Mouse (Mus musculus) right cerebral cortex, adult 2 months (tissue): ENCODE results near the gene Gm49354.
"Not testable (repeated sequence)": the region's sequence is repeated elsewhere in the genome, so short reads cannot be mapped to it uniquely, and the experiment has no call there.

Experiments used
- DNase-seq, 2 experiments: peaks; one replicate each; pipeline ENCODE4 v3.0.0; 2021 to 2022; ENCODE audit warnings: low spot score in 2 of 2

Gm49354 gene

GRCm38 (mm10) chr13:59768531-59768930 is 13.5 kb downstream of the Gm49354 start:
- DNase-seq = no peak

- no peak for DNase-seq
Observed at GRCm38 (mm10) chr13:59766786-59767515, 15.1 kb downstream of the Gm49354 start.

DNA sequence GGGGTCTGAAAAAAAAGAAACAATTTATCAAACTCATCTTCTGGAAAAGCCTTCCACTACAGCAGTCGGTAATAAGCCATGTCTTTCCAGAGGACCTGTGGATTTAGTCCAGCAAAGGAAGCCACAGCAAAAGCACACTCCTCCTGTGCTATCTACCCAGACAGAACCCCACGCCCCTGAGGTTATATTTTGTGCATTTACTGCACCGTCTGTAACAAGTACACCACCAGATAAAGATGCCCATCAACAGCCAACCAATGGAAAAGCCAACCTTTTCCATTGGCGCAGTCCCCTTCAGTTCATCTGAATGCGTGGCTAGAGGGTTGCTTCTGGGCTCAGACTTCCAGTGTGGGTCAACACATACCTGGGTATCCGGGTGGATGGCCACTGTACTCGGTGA is 19.3 kb downstream of the Gm49354 start:
- DNase-seq = no peak

DNA sequence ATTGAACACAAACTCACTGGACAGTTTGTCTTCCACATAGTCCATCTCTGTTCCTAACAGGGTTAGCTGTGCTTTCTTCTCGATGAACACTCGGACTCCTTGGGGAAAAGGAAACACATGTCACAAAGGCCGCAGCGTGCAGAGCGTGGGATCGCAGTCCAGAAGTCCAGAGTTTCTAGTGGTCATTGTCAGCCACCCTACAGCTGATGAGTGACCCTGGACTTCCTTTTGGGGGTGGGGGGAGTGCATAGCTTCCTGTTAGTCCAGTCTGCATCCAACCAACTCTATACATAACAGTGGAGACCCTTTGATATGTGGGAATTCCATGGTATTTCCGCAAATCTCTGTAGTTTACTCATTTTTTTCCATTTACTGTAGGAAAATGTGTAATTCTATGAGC is 25.1 kb downstream of the Gm49354 start:
- no peak for DNase-seq

GRCm38 (mm10) chr13:59750310-59750709 is 31.7 kb downstream of the Gm49354 start:
- DNase-seq = no peak

DNA sequence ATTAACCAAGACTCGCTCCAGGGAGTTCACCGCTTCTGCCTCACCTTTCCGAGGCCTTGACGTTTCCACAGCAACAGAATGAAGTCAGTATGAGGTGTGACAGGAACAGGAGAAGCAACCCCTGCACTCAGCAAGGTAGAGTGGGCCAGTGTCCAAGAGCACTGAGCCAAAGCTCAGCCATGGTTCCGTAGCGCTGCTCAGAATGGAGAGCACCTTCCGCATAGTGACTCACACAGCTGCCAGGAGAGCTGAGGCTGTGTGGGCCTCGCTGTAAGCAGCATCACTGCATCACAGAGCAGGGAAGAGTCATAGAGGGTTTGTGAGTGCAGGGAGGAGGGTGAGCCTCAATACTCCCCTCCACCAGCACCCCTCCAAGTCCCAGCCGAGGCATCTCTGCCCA is 35.3 kb downstream of the Gm49354 start, which contains the start of gene 1700014D04Rik:
Gene 1700014D04Rik, minus strand, starts transcription at position 42 of the 400 bp plus-strand sequence.
- peak; percentile 72 to 75 for DNase-seq

GRCm38 (mm10) chr13:59746164-59746563 is 35.9 kb downstream of the Gm49354 start:
- DNase-seq = no peak

- peak; percentile 23 to 38 for DNase-seq
Observed at GRCm38 (mm10) chr13:59745462-59745861, 36.6 kb downstream of the Gm49354 start.

DNA sequence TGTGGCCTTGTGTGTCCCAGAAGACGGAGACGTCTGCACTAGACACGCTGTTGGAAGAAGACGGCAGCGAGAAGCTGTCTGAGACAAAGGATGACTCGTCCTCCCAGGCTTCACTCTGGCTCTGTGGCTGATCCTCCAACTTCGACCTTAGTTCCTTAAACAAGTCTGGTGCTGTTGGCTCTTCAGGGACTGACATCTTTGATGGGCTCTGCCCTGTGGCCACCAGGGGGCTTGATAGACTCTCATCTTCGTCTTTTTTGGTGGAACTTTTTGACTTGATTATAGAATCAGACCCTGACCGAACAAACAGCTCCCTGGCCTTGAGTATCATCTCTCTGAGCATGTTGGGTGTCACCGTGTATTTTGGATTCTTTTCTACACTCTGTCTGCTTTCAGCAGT is 40.3 kb downstream of the Gm49354 start:
- DNase-seq = no peak

GRCm38 (mm10) chr13:59741096-59741495 is 40.9 kb downstream of the Gm49354 start:
- no peak for DNase-seq

DNA sequence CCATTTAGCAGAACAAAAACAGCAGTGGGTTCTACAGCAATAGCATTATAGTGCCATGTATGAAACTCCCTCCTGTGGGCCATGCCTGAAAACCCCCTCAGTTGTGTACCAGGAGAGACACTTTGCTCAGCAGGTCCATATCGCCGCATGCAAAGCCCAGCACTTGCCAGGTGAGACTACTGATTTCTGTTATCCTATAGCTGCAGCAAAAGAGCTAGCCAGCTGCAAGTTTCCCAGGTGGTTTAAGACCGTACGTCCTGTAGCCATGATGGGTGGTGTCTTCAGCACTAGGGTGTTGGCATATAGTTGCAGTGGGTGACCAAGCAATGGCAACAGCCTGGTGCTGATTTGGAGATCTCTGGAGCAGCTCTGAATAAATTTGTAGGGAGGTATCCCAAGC is 42.6 kb downstream of the Gm49354 start:
- no peak for DNase-seq

DNA sequence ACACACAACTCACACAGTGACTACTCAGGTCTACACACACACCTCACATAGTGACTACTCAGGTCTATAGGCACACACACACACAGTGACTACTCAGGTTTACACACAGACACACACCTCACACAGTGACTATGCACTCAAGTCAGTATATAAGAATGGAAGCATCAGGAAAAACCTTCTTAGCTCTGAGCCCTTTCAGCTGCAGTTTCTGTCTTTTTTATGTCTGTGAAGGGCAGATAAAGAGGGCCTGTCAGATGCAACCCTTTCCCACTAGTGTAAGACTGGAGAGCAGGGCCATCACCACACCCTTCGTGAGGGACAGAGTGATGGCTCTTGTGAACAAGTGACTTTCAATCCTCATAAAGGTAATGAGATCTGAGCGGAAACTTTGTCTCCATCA is 43.6 kb downstream of the Gm49354 start:
- DNase-seq = no peak

DNA sequence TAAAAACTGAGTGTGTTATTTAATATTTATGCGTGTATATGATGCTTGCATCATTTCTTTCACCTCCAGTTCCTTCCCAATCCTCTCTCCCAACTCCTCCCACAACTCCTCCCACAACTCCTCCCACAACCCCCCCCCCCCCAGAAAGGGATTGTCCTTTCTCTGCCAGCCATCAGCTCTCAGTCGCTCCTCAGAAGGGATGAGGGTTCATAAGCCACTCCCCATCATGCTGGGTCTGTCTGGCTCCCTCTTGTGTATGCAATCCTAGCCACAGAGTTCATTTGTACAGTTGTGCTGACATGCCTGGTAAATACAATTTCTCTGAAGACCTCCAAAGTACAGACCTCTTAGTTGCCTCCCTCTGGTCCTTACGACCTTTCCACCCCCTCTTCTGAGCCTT is 46.9 kb downstream of the Gm49354 start:
- DNase-seq = no peak

DNA sequence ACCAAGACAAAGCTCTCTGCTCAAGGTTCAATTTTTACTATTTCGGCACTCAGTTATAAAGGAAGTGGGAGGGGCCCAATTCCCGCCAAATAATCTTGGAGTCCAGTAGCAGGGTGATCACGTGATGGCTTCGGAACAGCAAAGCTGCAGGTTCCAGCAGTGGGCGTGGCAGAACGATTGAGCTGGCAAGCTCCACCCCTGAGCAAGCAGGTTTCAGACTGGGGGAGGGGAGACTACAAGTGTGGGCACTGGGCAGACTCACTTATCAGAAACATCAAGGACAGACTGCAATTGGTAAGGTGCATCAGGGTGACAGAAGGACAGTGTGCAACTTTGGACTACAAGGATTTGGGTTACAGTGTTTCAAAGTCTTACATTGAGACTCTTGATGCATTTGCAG is 47.7 kb downstream of the Gm49354 start:
- DNase-seq = not testable (repeated sequence)

DNA sequence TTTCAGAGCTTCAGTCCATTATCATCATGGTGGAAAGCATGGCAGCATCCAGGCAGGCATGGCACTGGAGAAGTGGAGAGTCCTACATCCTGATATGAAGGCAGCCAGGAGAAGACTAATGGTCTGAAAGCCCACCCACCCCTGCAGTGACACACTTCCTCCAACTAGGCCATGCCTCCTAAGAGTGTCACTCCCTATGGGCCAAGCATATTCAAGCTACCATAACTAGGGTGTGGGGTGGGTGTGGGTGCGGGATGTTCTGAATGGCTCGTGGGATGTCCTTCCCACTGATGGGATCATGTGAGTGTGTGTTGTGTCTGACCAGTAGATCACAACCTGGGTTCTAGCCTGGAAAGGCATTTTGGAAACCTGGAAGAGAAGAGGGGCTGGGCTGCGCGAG is 48.1 kb downstream of the Gm49354 start:
- DNase-seq = no peak

DNA sequence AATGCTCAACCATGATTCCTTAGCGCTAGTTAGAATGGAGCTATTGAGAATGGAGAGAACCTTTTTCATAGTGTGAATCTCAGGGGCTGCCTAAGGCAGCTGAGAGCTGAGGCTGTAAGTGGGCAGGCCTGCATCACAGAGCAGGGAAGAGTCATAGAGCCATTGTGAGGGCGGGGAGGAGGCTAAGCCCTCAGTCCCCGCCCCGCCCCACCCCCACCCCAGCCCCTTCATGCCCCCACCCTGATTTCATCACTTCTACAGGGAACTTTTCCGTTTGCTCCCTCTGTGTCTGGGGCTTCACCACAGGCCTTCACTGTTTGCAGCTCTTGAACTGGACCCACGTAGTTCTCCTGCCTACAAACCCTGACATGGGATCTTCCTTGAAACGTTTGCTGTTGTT is 50.4 kb downstream of the Gm49354 start, which contains the start of gene Spata31d1d:
Gene Spata31d1d, minus strand, starts transcription at position 101 of the 400 bp plus-strand sequence.
- DNase-seq = no peak

DNA sequence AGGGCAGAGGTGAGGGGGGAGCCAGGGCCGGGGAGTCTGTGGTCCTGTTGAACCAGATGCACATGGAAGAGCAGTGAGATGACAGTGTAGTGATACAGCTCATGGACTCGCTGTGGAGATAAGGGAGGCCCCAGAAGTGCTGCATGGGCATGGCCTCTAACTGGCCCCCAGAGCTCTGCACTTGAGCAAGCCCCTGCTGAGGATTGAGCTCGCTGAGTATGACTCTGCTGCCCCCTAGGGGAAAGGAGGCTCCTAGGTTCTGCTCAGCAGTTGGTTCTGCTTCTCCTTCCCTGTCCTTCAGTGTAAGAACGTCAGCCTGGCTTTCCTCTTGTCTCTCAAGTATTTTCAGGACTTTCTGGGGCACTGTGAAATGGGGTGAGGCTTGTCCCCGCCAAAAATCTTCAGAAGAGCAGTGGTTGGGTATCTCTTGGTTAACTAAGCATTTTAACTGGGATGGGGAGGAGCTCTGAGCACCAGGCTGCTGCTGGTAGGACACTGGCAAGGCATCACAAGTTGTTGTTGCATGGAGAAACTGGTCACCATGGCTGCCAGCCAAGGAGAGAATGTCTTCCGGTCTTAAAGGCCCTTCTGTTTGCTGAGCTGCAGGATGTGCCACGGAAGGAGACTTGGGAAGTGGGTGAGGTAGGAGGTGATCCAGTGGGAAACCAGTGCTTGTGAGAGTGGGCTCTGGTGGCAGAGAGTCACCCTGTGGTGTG is 53.5 kb downstream of the Gm49354 start:
- DNase-seq = peak; percentile 87 to 91

DNA sequence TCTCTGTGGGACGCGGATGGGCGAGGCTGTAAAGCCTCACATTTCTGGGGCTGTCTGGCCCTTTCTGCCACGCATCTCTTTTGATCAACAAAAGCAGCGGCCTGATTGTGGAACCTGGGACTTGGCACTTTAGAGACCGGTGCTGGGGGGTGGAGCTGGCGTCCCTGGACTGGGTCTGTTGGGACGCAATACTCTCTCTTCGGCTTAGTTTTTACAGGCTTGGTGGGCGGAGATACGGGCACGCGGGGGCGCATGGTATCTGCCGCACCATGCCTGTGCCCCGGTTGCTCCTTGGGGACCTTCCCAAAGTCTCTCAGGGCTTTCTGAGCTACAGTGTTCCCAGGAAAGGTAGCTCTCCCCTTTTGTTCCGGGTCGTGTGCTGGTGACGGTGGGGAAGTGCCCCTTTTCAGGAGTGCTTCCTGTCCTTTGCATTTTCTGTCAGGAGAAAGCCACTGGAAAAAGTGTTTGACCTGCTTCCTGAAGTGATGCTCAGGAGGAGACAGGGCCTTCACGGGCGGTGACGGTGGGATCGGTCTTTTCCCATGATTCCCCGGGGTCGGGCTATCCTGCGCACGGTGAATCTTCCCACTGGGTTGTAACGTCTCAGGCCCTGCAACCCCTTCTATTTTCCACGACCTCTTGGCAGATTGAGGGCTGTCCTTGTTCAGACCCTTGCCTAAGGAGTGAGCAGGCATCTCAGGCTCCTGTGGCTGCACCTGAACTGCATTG is 55.7 kb downstream of the Gm49354 start:
- no peak for DNase-seq

DNA sequence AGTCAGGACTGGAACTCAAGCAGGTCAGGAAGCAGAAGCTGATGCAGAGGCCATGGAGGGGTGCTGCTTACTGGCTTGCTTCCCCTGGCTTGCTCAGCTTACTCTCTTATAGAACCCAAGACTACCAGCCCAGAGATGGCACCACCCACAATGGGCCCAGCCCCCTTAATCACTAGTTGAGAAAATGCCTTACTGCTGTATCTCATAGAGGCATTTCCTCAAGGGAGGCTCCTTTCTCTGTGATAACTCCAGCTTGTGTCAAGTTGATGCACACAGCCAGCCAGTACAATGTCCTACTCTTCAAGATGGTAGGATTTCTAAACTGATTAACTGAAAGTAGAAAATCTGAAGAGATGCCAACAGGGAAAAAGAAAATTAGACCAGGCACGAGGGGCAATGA is 60.0 kb downstream of the Gm49354 start:
- DNase-seq = not testable (repeated sequence)

GRCm38 (mm10) chr13:59719475-59719874 is 62.6 kb downstream of the Gm49354 start:
- DNase-seq = no peak

GRCm38 (mm10) chr13:59718857-59719440 is 63.1 kb downstream of the Gm49354 start:
- not testable (repeated sequence) for DNase-seq

GRCm38 (mm10) chr13:59713710-59714109 is 68.3 kb downstream of the Gm49354 start:
- DNase-seq = no peak
